Mouse (Mus musculus): ENCODE results near the gene Prss50.

Prss50 gene

GRCm38 (mm10) chr9:110907201-110907837, 49.6 kb downstream of the Prss50 start:
- no peak for DNase-seq (ENCODE audit: low spot score)

GRCm38 (mm10) chr9:110907838-110908630, 50.3 kb downstream of the Prss50 start:
- DNase-seq (ENCODE audit: low spot score): no peak

- DNase-seq (ENCODE audit: low spot score): no peak
These were observed 50.9 kb downstream of the Prss50 start for GRCm38 (mm10) chr9:110908631-110909016.

- no peak for DNase-seq (ENCODE audit: low spot score)
These were observed 51.7 kb downstream of the Prss50 start for GRCm38 (mm10) chr9:110909371-110909967.

All from MN1 (cell line).